Mouse (Mus musculus) bone marrow macrophage, adult 2 months (primary cell): Measurements from ENCODE around the gene Polq.

Experiments used
- CTCF ChIP-seq: IDR thresholded peaks from 2 replicates; pipeline ENCODE4 v1.5.1; 2012; ENCODE audit warnings: low read depth, mild to moderate bottlenecking, low read length, moderate library complexity
- POLR2A ChIP-seq: IDR thresholded peaks from 2 replicates; pipeline ENCODE4 v1.6.1; 2012; ENCODE audit warnings: mild to moderate bottlenecking, low read depth, low read length, borderline replicate concordance

GRCm38 (mm10) chr16:36963415-36963814 is 48.2 kb upstream of the Polq start:
- TF ChIP-seq CTCF (no peak), POLR2A (no peak)
